Mouse (Mus musculus) stomach, postnatal 0 days (tissue): ENCODE measurements around the gene Tsen15. TPM values are rescaled to one million over a fixed set of nuclear protein-coding genes. Genes with fewer than 3 reads are reported as not detected.
"Not testable (repeated sequence)": the region's sequence is repeated elsewhere in the genome, so short reads cannot be mapped to it uniquely, and the experiment has no call there.

ENCODE experiments used
- ATAC-seq: fragments of 200-750 bp; cut with Nextera tagmentation; 2 replicates; pipeline ENCODE4 v1.8.0; 2017; ENCODE audit not compliant: low FRiP score, low TSS enrichment
- DNase-seq: peaks from one replicate; pipeline ENCODE4 v3.0.0-alpha.2; 2016; ENCODE audit warnings: low spot score
- H3K27ac ChIP-seq: fragments of 300-500 bp; sonication (generic); replicated peaks from 2 replicates; pipeline ENCODE4 v1.5.1; 2014; ENCODE audit warnings: mild to moderate bottlenecking, control low read depth
- H3K27me3 ChIP-seq: fragments of 300-500 bp; sonication (generic); 2 replicates; pipeline ENCODE4 v1.6.1; 2014; ENCODE audit warnings: low read length; ENCODE audit not compliant: control insufficient read depth, insufficient read depth
- H3K36me3 ChIP-seq: fragments of 300-500 bp; sonication (generic); 2 replicates; pipeline ENCODE4 v1.6.1; 2014; ENCODE audit warnings: low read length, mixed read lengths; ENCODE audit not compliant: control insufficient read depth, insufficient read depth
- H3K4me1 ChIP-seq: fragments of 300-500 bp; sonication (generic); replicated peaks from 2 replicates; pipeline ENCODE4 v1.6.1; 2014; ENCODE audit warnings: antibody characterized with exemption; ENCODE audit not compliant: control insufficient read depth, insufficient read depth
- H3K4me2 ChIP-seq: fragments of 300-500 bp; sonication (generic); replicated peaks from 2 replicates; pipeline ENCODE4 v1.6.1; 2014; ENCODE audit warnings: low read depth, mild to moderate bottlenecking, control low read depth, moderate library complexity
- H3K4me3 ChIP-seq: fragments of 300-500 bp; sonication (generic); 2 replicates; pipeline ENCODE4 v1.5.1; 2014; ENCODE audit warnings: low read depth, low read length, control low read depth
- H3K9ac ChIP-seq: fragments of 300-500 bp; sonication (generic); 2 replicates; pipeline ENCODE4 v1.6.1; 2014; ENCODE audit warnings: mild to moderate bottlenecking, low read length, control low read depth, mixed read lengths
- H3K9me3 ChIP-seq: fragments of 300-500 bp; sonication (generic); 2 replicates; pipeline ENCODE4 v1.6.1; 2016; ENCODE audit warnings: low read length; ENCODE audit not compliant: control insufficient read depth
- CTCF ChIP-seq: IDR thresholded peaks from 2 replicates; pipeline ENCODE4 v1.5.1; 2016; ENCODE audit warnings: antibody characterized with exemption, low read depth, mild to moderate bottlenecking, moderate library complexity
- EP300 ChIP-seq: optimal IDR thresholded peaks from 2 replicates; pipeline ENCODE3; 2016; ENCODE audit warnings: antibody characterized with exemption
- WGBS: fragments of 180-500 bp; shearing (Covaris S2); extraction: QIAGEN DNeasy Blood & Tissue Kit; methylation state at CpG from one replicate; pipeline ENCODE4 v1.1.7; 2014; 5-methylcytosine and 5-hydroxymethylcytosine counted together
- polyA plus RNA-seq: library from polyadenylated mRNA; unstranded; fragments of >200 nt; fragmentation: Nextera tagmentation; extraction: Ambion mirVana; gene quantifications from 2 replicates; pipeline ENCODE4 v1.2.1, GENCODE M21; 2015

The Tsen15 gene
- polyA plus RNA-seq, 1 experiment from 2014 or later = 27.6 TPM

DNA sequence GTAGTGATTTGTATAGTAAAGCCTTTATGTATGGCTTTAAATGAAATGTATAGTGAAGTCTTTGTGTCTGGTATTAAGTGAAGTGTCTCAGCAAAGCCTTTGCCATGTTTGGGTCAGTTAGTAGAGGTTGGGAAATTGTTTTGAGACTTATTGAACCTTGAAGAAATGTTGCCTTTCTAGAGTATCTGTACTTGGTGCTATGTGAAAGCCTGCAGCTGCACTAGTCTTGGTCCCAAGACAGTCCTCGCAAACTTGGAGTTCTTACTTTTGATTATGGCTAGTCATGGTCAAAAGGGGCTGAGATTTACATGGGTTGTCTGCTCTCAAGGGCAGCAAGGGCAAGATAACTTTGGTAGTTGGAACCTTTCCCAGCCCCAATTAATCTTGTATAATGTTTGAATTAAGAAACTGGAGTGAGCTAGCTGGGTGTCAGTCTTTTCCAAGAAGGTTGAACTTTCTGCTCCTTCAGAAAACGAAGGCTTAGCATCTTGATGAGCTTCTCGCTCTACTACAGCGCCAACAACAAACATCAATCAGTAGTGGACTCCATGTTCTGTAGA is 8.5 kb upstream of the Tsen15 start:
- WGBS = 76% methylated on average over 4 of the region's 4 CpGs
- Histone ChIP-seq H3K27me3 (no peaks in the 10 kb centered on the region), H3K4me2 (no peak overlapping the region), H3K4me3 (no peak overlapping the region), H3K9ac (no peak overlapping the region), H3K4me1 (0 out of 2 replicates have a peak, but pooled peaks cover under 1% of the 10 kb centered on the region), H3K36me3 (no peaks in the 10 kb centered on the region), H3K9me3 (no peaks in the 10 kb centered on the region), H3K27ac (no peak overlapping the region)
- TF ChIP-seq CTCF = no peak
- TF ChIP-seq EP300 = no peak
- ATAC-seq (no peak), DNase-seq (no peak)

DNA sequence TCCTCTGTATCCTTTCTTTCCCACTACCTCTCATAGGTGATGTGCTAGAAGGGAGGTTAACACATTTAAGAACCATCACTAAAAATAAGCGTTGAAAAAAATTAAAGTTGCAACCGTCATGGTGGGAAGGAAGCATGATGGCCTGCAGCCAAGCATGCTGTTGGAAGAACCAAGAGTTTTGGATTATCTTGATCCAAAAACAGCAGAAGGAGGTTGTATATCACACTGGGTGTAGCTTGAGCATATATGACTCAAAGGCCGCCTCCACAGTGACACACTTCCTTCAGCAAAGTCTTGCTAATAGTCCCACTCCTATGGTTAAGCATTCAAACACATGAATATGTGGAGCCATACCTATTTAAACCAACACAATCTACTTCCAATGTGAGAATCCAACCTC is 7.6 kb upstream of the Tsen15 start:
- H3K4me3 ChIP-seq = no peak overlapping the region
- no peaks in the 10 kb centered on the region for H3K27me3 ChIP-seq
- TF ChIP-seq EP300 (no peak), CTCF (no peak)
- H3K9me3 ChIP-seq = no peaks in the 10 kb centered on the region
- WGBS = 84% methylated on average over 3 of the region's 3 CpGs
- no peak overlapping the region for H3K27ac ChIP-seq
- H3K36me3 ChIP-seq = no peaks in the 10 kb centered on the region
- no peaks in the 10 kb centered on the region for H3K4me1 ChIP-seq
- H3K4me2 ChIP-seq = no peak overlapping the region
- no peak for DNase-seq
- no peak for ATAC-seq
- H3K9ac ChIP-seq = no peak overlapping the region

GRCm38 (mm10) chr1:152389271-152389670 is 2.8 kb upstream of the Tsen15 start:
- H3K36me3 ChIP-seq = no peaks in the 10 kb centered on the region
- H3K9me3 ChIP-seq = no peaks in the 10 kb centered on the region
- H3K27me3 ChIP-seq = no peaks in the 10 kb centered on the region
- TF ChIP-seq CTCF = no peak
- TF ChIP-seq EP300 = no peak
- H3K4me2 ChIP-seq = no peak overlapping the region
- DNase-seq (no peak), ATAC-seq (no peak)
- no peak overlapping the region for H3K27ac ChIP-seq
- H3K9ac ChIP-seq = no peak overlapping the region
- H3K4me1 ChIP-seq = no peaks in the 10 kb centered on the region
- no peak overlapping the region for H3K4me3 ChIP-seq

DNA sequence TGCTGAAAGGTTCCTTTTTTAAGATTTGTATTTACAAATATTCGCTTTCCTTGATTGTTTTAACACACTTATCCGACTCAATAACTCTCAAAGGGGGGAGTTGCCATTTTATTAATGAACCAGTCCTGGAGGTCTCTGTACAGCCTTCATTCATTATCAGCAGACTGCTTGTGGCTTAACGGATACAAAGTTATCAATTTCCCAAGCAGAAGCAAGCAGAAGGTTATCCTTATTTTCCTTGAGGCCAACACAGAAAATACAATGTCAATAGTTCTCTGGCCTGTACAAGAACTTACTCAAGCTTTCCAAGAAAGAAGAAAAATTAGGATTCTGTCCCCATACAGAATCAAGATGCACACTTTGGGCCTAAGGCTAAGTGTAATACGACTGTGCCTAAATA is 795 bp downstream of the Tsen15 start:
- not testable (repeated sequence) for H3K4me1 ChIP-seq, H3K36me3 ChIP-seq, DNase-seq, H3K9me3 ChIP-seq, H3K27ac ChIP-seq, H3K27me3 ChIP-seq, ATAC-seq
- Histone ChIP-seq H3K4me3 (peak overlapping the region; percentile 90), H3K4me2 (peak overlapping the region; percentile 67), H3K9ac (peak overlapping the region; percentile 75)
- WGBS = 23% methylated on average over 2 of the region's 4 CpGs

GRCm38 (mm10) chr1:152384589-152384988 is 1.9 kb downstream of the Tsen15 start:
- no peak overlapping the region for H3K4me3 ChIP-seq
- peaks cover 2% of the 10 kb centered on the region; the same call in 1 of the 2 replicates for H3K36me3 ChIP-seq
- H3K9me3 ChIP-seq = no peaks in the 10 kb centered on the region
- H3K9ac ChIP-seq = no peak overlapping the region
- WGBS = 100% methylated on average over 1 of the region's 1 CpGs
- ATAC-seq = no peak
- DNase-seq = no peak
- H3K4me2 ChIP-seq = no peak overlapping the region
- H3K27ac ChIP-seq = no peak overlapping the region
- no peak for TF ChIP-seq CTCF
- TF ChIP-seq EP300 = no peak
- H3K4me1 ChIP-seq = no peaks in the 10 kb centered on the region
- H3K27me3 ChIP-seq = no peaks in the 10 kb centered on the region

DNA sequence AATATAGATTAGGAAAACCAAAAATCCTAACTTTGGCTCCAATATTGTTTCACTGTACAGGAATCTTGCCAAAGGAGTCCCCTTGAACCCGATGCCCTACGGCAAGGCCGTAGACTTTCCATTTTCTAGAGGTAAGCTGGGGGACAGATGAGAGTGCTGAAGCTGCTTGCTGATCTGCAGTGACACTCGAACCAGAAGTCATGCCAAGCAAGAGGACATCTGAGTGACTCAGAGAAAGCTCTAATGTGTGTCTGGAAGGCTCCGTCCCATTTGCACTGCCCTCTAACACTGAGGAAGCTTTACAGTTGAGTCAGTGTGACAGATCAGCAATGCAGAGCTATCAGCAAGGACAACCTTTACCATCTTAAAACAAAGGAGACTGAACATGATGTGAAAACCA is 8.2 kb downstream of the Tsen15 start:
- TF ChIP-seq CTCF (no peak), EP300 (no peak)
- Histone ChIP-seq H3K9me3 (no peaks in the 10 kb centered on the region), H3K4me2 (no peak overlapping the region), H3K27me3 (no peaks in the 10 kb centered on the region), H3K4me1 (no peaks in the 10 kb centered on the region), H3K36me3 (peaks cover 2% of the 10 kb centered on the region; the same call in 1 of the 2 replicates), H3K9ac (no peak overlapping the region), H3K27ac (no peak overlapping the region), H3K4me3 (no peak overlapping the region)
- WGBS = 93% methylated on average over 5 of the region's 5 CpGs
- ATAC-seq (no peak), DNase-seq (no peak)
